Mouse (Mus musculus) heart, postnatal 0 days (tissue): Measurements from ENCODE around the gene Ifnlr1. TPM values are rescaled to one million over a fixed set of nuclear protein-coding genes. Genes with fewer than 3 reads are reported as not detected.

Experiments
- ATAC-seq: fragments of 200-750 bp; cut with Nextera tagmentation; 2 replicates; pipeline ENCODE4 v1.8.0; 2017; ENCODE audit warnings: low read depth, moderate number of reproducible peaks, moderate library complexity; ENCODE audit not compliant: insufficient read depth
- DNase-seq: peaks from one replicate; pipeline ENCODE4 v3.0.0-alpha.2; 2016; ENCODE audit warnings: low spot score
- H3K27ac ChIP-seq: fragments of 300-500 bp; sonication (generic); 2 replicates; pipeline ENCODE4 v1.5.1; 2014; ENCODE audit warnings: low read depth, mild to moderate bottlenecking
- H3K27me3 ChIP-seq: fragments of 300-500 bp; sonication (generic); 2 replicates; pipeline ENCODE4 v1.6.1; 2014; ENCODE audit warnings: low read length, mixed read lengths; ENCODE audit not compliant: control insufficient read depth, insufficient read depth
- H3K36me3 ChIP-seq: fragments of 300-500 bp; sonication (generic); replicated peaks from 2 replicates; pipeline ENCODE4 v1.6.1; 2014; ENCODE audit warnings: low read length, mixed read lengths; ENCODE audit not compliant: control insufficient read depth, insufficient read depth
- H3K4me1 ChIP-seq: fragments of 300-500 bp; sonication (generic); 2 replicates; pipeline ENCODE4 v1.6.1; 2014; ENCODE audit warnings: antibody characterized with exemption; ENCODE audit not compliant: control insufficient read depth, insufficient read depth
- H3K4me2 ChIP-seq: fragments of 300-500 bp; sonication (generic); 2 replicates; pipeline ENCODE4 v1.6.1; 2014; ENCODE audit warnings: low read depth, mild to moderate bottlenecking, low read length, moderate library complexity
- H3K4me3 ChIP-seq: fragments of 300-500 bp; sonication (generic); 2 replicates; pipeline ENCODE4 v1.5.1; 2014; ENCODE audit warnings: low read depth, low read length
- H3K9ac ChIP-seq: fragments of 300-500 bp; sonication (generic); replicated peaks from 2 replicates; pipeline ENCODE4 v1.6.1; 2014; ENCODE audit warnings: low read depth, low read length, mixed read lengths
- H3K9me3 ChIP-seq: fragments of 300-500 bp; sonication (generic); replicated peaks from 2 replicates; pipeline ENCODE4 v1.6.1; 2016; ENCODE audit warnings: low read length; ENCODE audit not compliant: control insufficient read depth
- CTCF ChIP-seq: IDR thresholded peaks from 2 replicates; pipeline ENCODE4 v1.5.1; 2016; ENCODE audit warnings: antibody characterized with exemption, control low read depth, low read depth
- EP300 ChIP-seq: IDR thresholded peaks from 2 replicates; pipeline ENCODE4 v1.6.1; 2016; ENCODE audit warnings: antibody characterized with exemption, low read depth
- WGBS: fragments of 180-500 bp; shearing (Covaris S2); extraction: QIAGEN DNeasy Blood & Tissue Kit; methylation state at CpG from one replicate; pipeline ENCODE4 v1.1.7; 2014; 5-methylcytosine and 5-hydroxymethylcytosine counted together
- polyA plus RNA-seq: library from polyadenylated mRNA; unstranded; fragments of >200 nt; fragmentation: Nextera tagmentation; extraction: Ambion mirVana; gene quantifications from 2 replicates; pipeline ENCODE4 v1.2.1, GENCODE M21; 2015
- total RNA-seq: library from RNA; depleted of rRNA; stranded (reverse); fragments of >200 nt; gene quantifications from 2 replicates; pipeline ENCODE4 v1.2.3, GENCODE M21; 2014; ENCODE audit warnings: low replicate concordance

Gene Ifnlr1
- total and polyA plus RNA-seq, 2 experiments from 2014 or later, result 0.77 to 1.9 TPM

- no peak overlapping the region for H3K9ac ChIP-seq
- no peak overlapping the region for H3K4me3 ChIP-seq
- no peaks in the 10 kb centered on the region for H3K36me3 ChIP-seq
- 95% methylated on average over 14 of the region's 14 CpGs for WGBS
- H3K4me2 ChIP-seq, result no peak overlapping the region
- no peaks in the 10 kb centered on the region for H3K27me3 ChIP-seq
- DNase-seq (no peak), ATAC-seq (no peak)
- H3K4me1 ChIP-seq, result no peaks in the 10 kb centered on the region
- TF ChIP-seq CTCF (no peak), EP300 (no peak)
- no peaks in the 10 kb centered on the region; the same call in 1 of the 2 replicates for H3K9me3 ChIP-seq
- no peak overlapping the region for H3K27ac ChIP-seq
These were observed 47.8 kb downstream of the Ifnlr1 start for GRCm38 (mm10) chr4:135733901-135734300.

GRCm38 (mm10) chr4:135736903-135737302 lies 50.8 kb downstream of the Ifnlr1 start:
- TF ChIP-seq CTCF (no peak), EP300 (no peak)
- ATAC-seq, result no peak
- Histone ChIP-seq H3K9me3 (no peaks in the 10 kb centered on the region; the same call in 1 of the 2 replicates), H3K4me1 (no peaks in the 10 kb centered on the region), H3K4me3 (no peak overlapping the region), H3K27ac (no peak overlapping the region), H3K27me3 (no peaks in the 10 kb centered on the region), H3K36me3 (no peaks in the 10 kb centered on the region), H3K9ac (no peak overlapping the region), H3K4me2 (no peak overlapping the region)
- 82% methylated on average over 3 of the region's 3 CpGs for WGBS
- no peak for DNase-seq

- DNase-seq (no peak), ATAC-seq (no peak)
- Histone ChIP-seq H3K4me2 (no peak overlapping the region), H3K36me3 (no peaks in the 10 kb centered on the region), H3K4me1 (no peaks in the 10 kb centered on the region), H3K27ac (no peak overlapping the region), H3K4me3 (no peak overlapping the region), H3K27me3 (no peaks in the 10 kb centered on the region), H3K9ac (no peak overlapping the region), H3K9me3 (no peaks in the 10 kb centered on the region; the same call in 1 of the 2 replicates)
- no peak for TF ChIP-seq EP300
- no peak for TF ChIP-seq CTCF
- 56% methylated on average over 5 of the region's 5 CpGs for WGBS
These were observed 52.1 kb downstream of the Ifnlr1 start for GRCm38 (mm10) chr4:135738237-135738636.

- WGBS, result 70% methylated on average over 7 of the region's 7 CpGs
These were observed 53.1 kb downstream of the Ifnlr1 start for GRCm38 (mm10) chr4:135739148-135739547.

GRCm38 (mm10) chr4:135739672-135740071 lies 53.6 kb downstream of the Ifnlr1 start:
- no peaks in the 10 kb centered on the region for H3K4me1 ChIP-seq
- H3K4me3 ChIP-seq, result no peak overlapping the region
- H3K36me3 ChIP-seq, result no peaks in the 10 kb centered on the region
- ATAC-seq, result no peak
- no peak for DNase-seq
- no peak for TF ChIP-seq EP300
- no peak for TF ChIP-seq CTCF
- no peaks in the 10 kb centered on the region for H3K27me3 ChIP-seq
- H3K9ac ChIP-seq, result no peak overlapping the region
- H3K4me2 ChIP-seq, result no peak overlapping the region
- no peaks in the 10 kb centered on the region for H3K9me3 ChIP-seq
- WGBS, result 94% methylated on average over 14 of the region's 14 CpGs
- no peak overlapping the region for H3K27ac ChIP-seq

More at GRCm38 (mm10) chr4:135739148-135739547, 53.1 kb downstream of the Ifnlr1 start:
- H3K4me2 ChIP-seq, result no peak overlapping the region
- H3K27me3 ChIP-seq, result no peaks in the 10 kb centered on the region
- H3K4me3 ChIP-seq, result no peak overlapping the region
- H3K9ac ChIP-seq, result no peak overlapping the region
- no peaks in the 10 kb centered on the region for H3K36me3 ChIP-seq
- H3K27ac ChIP-seq, result no peak overlapping the region
- no peaks in the 10 kb centered on the region for H3K4me1 ChIP-seq
- H3K9me3 ChIP-seq, result no peaks in the 10 kb centered on the region; the same call in 1 of the 2 replicates
- no peak for TF ChIP-seq CTCF
- no peak for TF ChIP-seq EP300
- DNase-seq (no peak), ATAC-seq (no peak)

GRCm38 (mm10) chr4:135743520-135743919 lies 57.4 kb downstream of the Ifnlr1 start:
- 39% methylated on average over 6 of the region's 6 CpGs for WGBS
- Histone ChIP-seq H3K4me2 (no peak overlapping the region), H3K4me1 (peaks cover 8% of the 10 kb centered on the region; the same call in 1 of the 2 replicates), H3K9ac (no peak overlapping the region), H3K36me3 (no peaks in the 10 kb centered on the region), H3K27ac (no peak overlapping the region), H3K9me3 (no peaks in the 10 kb centered on the region), H3K27me3 (no peaks in the 10 kb centered on the region), H3K4me3 (no peak overlapping the region)
- DNase-seq (no peak), ATAC-seq (no peak)
- TF ChIP-seq CTCF, result no peak
- no peak for TF ChIP-seq EP300
